Mouse (Mus musculus) stomach, embryonic 16.5 days (tissue): Measurements from ENCODE around the gene Pign. TPM values are rescaled to one million over a fixed set of nuclear protein-coding genes. Genes with fewer than 3 reads are reported as not detected.
A peak's percentile ranks its signal among the peaks of the same experiment; 100 is the strongest.

Source experiments
- ATAC-seq: fragments of 200-750 bp; cut with Nextera tagmentation; 2 replicates; pipeline ENCODE4 v1.8.0; 2017; ENCODE audit warnings: moderate number of reproducible peaks, moderate TSS enrichment; ENCODE audit not compliant: insufficient read depth, low FRiP score
- H3K27ac ChIP-seq: fragments of 300-500 bp; sonication (generic); 2 replicates; pipeline ENCODE4 v1.5.1; 2014; ENCODE audit warnings: low read length
- H3K27me3 ChIP-seq: fragments of 300-500 bp; sonication (generic); 2 replicates; pipeline ENCODE4 v1.6.1; 2014; ENCODE audit warnings: low read length, control low read depth, mixed read lengths; ENCODE audit not compliant: control insufficient read depth, insufficient read depth
- H3K36me3 ChIP-seq: fragments of 300-500 bp; sonication (generic); 2 replicates; pipeline ENCODE4 v1.6.1; 2014; ENCODE audit warnings: low read length; ENCODE audit not compliant: control insufficient read depth, insufficient read depth
- H3K4me1 ChIP-seq: fragments of 300-500 bp; sonication (generic); 2 replicates; pipeline ENCODE4 v1.6.1; 2014; ENCODE audit warnings: low read length, control low read depth, mixed read lengths; ENCODE audit not compliant: control insufficient read depth, insufficient read depth
- H3K4me2 ChIP-seq: fragments of 300-500 bp; sonication (generic); 2 replicates; pipeline ENCODE4 v1.6.1; 2014; ENCODE audit warnings: low read depth, low read length, mixed read lengths
- H3K4me3 ChIP-seq: fragments of 300-500 bp; sonication (generic); replicated peaks from 2 replicates; pipeline ENCODE4 v1.5.1; 2014; ENCODE audit warnings: mild to moderate bottlenecking, low read length
- H3K9ac ChIP-seq: fragments of 300-500 bp; sonication (generic); 2 replicates; pipeline ENCODE4 v1.6.1; 2014; ENCODE audit warnings: low read length
- H3K9me3 ChIP-seq: fragments of 300-500 bp; sonication (generic); replicated peaks from 2 replicates; pipeline ENCODE4 v1.6.1; 2016; ENCODE audit warnings: low read length, control low read depth; ENCODE audit not compliant: control insufficient read depth
- WGBS: fragments of 180-500 bp; shearing (Covaris S2); extraction: QIAGEN DNeasy Blood & Tissue Kit; methylation state at CpG from one replicate; pipeline ENCODE4 v1.1.7; 2014; 5-methylcytosine and 5-hydroxymethylcytosine counted together
- polyA plus RNA-seq: library from polyadenylated mRNA; unstranded; fragments of >200 nt; fragmentation: Nextera tagmentation; extraction: Ambion mirVana; gene quantifications from 2 replicates; pipeline ENCODE4 v1.2.1, GENCODE M21; 2015

Pign gene
- polyA plus RNA-seq, 1 experiment from 2014 or later = 14.1 TPM

GRCm38 (mm10) chr1:105588697-105589096, 74.8 kb downstream of the Pign start:
- Histone ChIP-seq H3K4me2 (no peak overlapping the region), H3K27me3 (no peaks in the 10 kb centered on the region), H3K27ac (no peak overlapping the region), H3K9ac (no peak overlapping the region), H3K4me3 (no peak overlapping the region), H3K9me3 (no peaks in the 10 kb centered on the region), H3K36me3 (no peaks in the 10 kb centered on the region), H3K4me1 (no peaks in the 10 kb centered on the region)
- WGBS = 63% methylated on average over 5 of the region's 5 CpGs
- no peak for ATAC-seq

- H3K4me3 ChIP-seq = no peak overlapping the region
- no peak overlapping the region for H3K9ac ChIP-seq
- no peak overlapping the region for H3K27ac ChIP-seq
- WGBS = 70% methylated on average over 1 of the region's 1 CpGs
- no peak for ATAC-seq
- H3K9me3 ChIP-seq = no peaks in the 10 kb centered on the region
- no peak overlapping the region for H3K4me2 ChIP-seq
- no peaks in the 10 kb centered on the region for H3K27me3 ChIP-seq
- no peaks in the 10 kb centered on the region for H3K4me1 ChIP-seq
- H3K36me3 ChIP-seq = peaks cover 6% of the 10 kb centered on the region
Observed at GRCm38 (mm10) chr1:105582800-105583199, 80.7 kb downstream of the Pign start.

- H3K4me3 ChIP-seq = no peak overlapping the region
- H3K36me3 ChIP-seq = peaks cover 6% of the 10 kb centered on the region
- H3K9me3 ChIP-seq = no peaks in the 10 kb centered on the region
- H3K27me3 ChIP-seq = no peaks in the 10 kb centered on the region
- no peak overlapping the region for H3K4me2 ChIP-seq
- H3K4me1 ChIP-seq = no peaks in the 10 kb centered on the region
- WGBS = 73% methylated on average over 2 of the region's 2 CpGs
- no peak for ATAC-seq
- H3K27ac ChIP-seq = no peak overlapping the region
- no peak overlapping the region for H3K9ac ChIP-seq
Observed at GRCm38 (mm10) chr1:105580909-105581308, 82.6 kb downstream of the Pign start.

GRCm38 (mm10) chr1:105566051-105566450, 97.4 kb downstream of the Pign start:
- H3K4me3 ChIP-seq = no peak overlapping the region
- H3K27ac ChIP-seq = no peak overlapping the region
- no peaks in the 10 kb centered on the region for H3K9me3 ChIP-seq
- no peak for ATAC-seq
- no peaks in the 10 kb centered on the region for H3K4me1 ChIP-seq
- 82% methylated on average over 3 of the region's 3 CpGs for WGBS
- H3K36me3 ChIP-seq = no peaks in the 10 kb centered on the region
- H3K27me3 ChIP-seq = no peaks in the 10 kb centered on the region
- no peak overlapping the region for H3K9ac ChIP-seq
- no peak overlapping the region for H3K4me2 ChIP-seq

GRCm38 (mm10) chr1:105564289-105564688, 99.2 kb downstream of the Pign start:
- no peaks in the 10 kb centered on the region for H3K9me3 ChIP-seq
- no peak for ATAC-seq
- 69% methylated on average over 1 of the region's 1 CpGs for WGBS
- no peak overlapping the region for H3K27ac ChIP-seq
- H3K4me1 ChIP-seq = no peaks in the 10 kb centered on the region
- H3K36me3 ChIP-seq = no peaks in the 10 kb centered on the region
- no peak overlapping the region for H3K9ac ChIP-seq
- no peaks in the 10 kb centered on the region for H3K27me3 ChIP-seq
- H3K4me3 ChIP-seq = no peak overlapping the region
- H3K4me2 ChIP-seq = no peak overlapping the region

- no peak for ATAC-seq
- WGBS = 89% methylated on average over 2 of the region's 2 CpGs
Observed at GRCm38 (mm10) chr1:105563821-105564220, 99.7 kb downstream of the Pign start.

GRCm38 (mm10) chr1:105556078-105556477, 107.4 kb downstream of the Pign start:
- H3K27me3 ChIP-seq = no peaks in the 10 kb centered on the region
- no peak overlapping the region for H3K4me2 ChIP-seq
- H3K9ac ChIP-seq = no peak overlapping the region
- no peaks in the 10 kb centered on the region for H3K36me3 ChIP-seq
- ATAC-seq = no peak
- no peak overlapping the region for H3K4me3 ChIP-seq
- H3K9me3 ChIP-seq = no peaks in the 10 kb centered on the region
- H3K27ac ChIP-seq = no peak overlapping the region
- no peaks in the 10 kb centered on the region for H3K4me1 ChIP-seq

More at GRCm38 (mm10) chr1:105563821-105564220, 99.7 kb downstream of the Pign start:
- Histone ChIP-seq H3K9ac (no peak overlapping the region), H3K9me3 (no peaks in the 10 kb centered on the region), H3K4me2 (no peak overlapping the region), H3K4me1 (no peaks in the 10 kb centered on the region), H3K36me3 (no peaks in the 10 kb centered on the region), H3K27ac (no peak overlapping the region), H3K27me3 (no peaks in the 10 kb centered on the region), H3K4me3 (no peak overlapping the region)

GRCm38 (mm10) chr1:105555192-105555718, 108.2 kb downstream of the Pign start:
- Histone ChIP-seq H3K4me1 (no peaks in the 10 kb centered on the region), H3K9me3 (no peaks in the 10 kb centered on the region), H3K4me2 (no peak overlapping the region), H3K9ac (no peak overlapping the region), H3K27ac (no peak overlapping the region), H3K36me3 (no peaks in the 10 kb centered on the region), H3K4me3 (no peak overlapping the region), H3K27me3 (no peaks in the 10 kb centered on the region)
- peak; percentile 33; the same call in 1 of the 2 replicates for ATAC-seq
- 36% methylated on average over 1 of the region's 1 CpGs for WGBS

- ATAC-seq = no peak
- Histone ChIP-seq H3K4me1 (no peaks in the 10 kb centered on the region), H3K27me3 (no peaks in the 10 kb centered on the region), H3K27ac (no peak overlapping the region), H3K9me3 (no peaks in the 10 kb centered on the region), H3K36me3 (no peaks in the 10 kb centered on the region), H3K9ac (no peak overlapping the region), H3K4me2 (no peak overlapping the region), H3K4me3 (no peak overlapping the region)
- 82% methylated on average over 3 of the region's 3 CpGs for WGBS
Observed at GRCm38 (mm10) chr1:105553130-105553529, 110.3 kb downstream of the Pign start.

- ATAC-seq = no peak
- Histone ChIP-seq H3K36me3 (0 out of 2 replicates have a peak, but pooled peaks cover 3% of the 10 kb centered on the region), H3K9ac (no peak overlapping the region), H3K27ac (no peak overlapping the region), H3K4me2 (no peak overlapping the region), H3K4me1 (no peaks in the 10 kb centered on the region), H3K4me3 (no peak overlapping the region), H3K9me3 (no peaks in the 10 kb centered on the region), H3K27me3 (no peaks in the 10 kb centered on the region)
Observed at GRCm38 (mm10) chr1:105550163-105550562, 113.3 kb downstream of the Pign start.
